ENCODE assay signal across 8 mouse cellular contexts in the genomic region with DNA sequence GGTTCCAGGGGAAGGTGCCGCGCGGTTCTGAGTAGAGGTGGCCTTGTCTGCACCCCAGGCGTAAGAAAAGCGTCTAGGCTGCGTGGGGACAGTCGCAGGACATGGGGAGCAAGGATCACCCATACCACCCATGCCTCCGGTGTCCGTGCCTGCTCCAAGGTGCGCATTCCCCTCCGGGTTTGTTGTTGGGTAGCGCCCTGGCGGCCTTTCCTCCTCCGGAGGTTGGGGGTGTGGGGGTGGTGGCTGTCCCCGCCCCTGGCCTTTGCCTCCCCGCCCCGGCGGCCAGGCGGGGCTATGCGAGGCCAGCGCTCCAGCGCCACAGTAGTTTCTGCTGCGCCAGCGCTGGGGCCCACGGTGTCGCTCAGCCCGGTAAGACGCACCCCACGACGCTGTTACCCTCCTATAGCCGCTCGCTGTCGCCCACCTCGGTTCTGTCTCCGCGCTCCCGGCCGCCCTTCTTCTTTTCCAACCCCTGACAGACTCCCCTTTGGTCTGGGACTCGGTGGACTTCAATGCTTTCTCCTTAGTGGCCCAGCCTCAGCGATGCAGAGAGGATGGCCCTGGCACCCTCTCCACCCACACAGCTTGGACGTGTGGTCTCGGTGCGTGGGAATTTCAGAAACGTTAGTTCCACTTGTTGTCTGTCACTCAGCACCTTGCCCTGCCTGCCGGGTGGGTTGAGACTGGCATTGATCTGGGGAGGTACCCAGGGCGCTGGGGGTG. TPM values are rescaled to one million over a fixed set of nuclear protein-coding genes. Genes with fewer than 3 reads are reported as not detected.
A peak's percentile ranks its signal among the peaks of the same experiment; 100 is the strongest.
DNase-seq lines count a peak whose midpoint lies in the region; ATAC-seq and TF ChIP-seq lines count a peak whose summit lies in the region.

A gene (plus strand): TSS at position 167 of the 723 bp plus-strand sequence.

- peak; percentile 30; the same call in 1 of the 2 replicates for ATAC-seq in forebrain, embryonic 12.5 days (ENCODE audit: low FRiP score)
- ATAC-seq in heart, postnatal 0 days (ENCODE audit: insufficient read depth, low read depth) = peak; percentile 93
- peak; percentile 92 for ATAC-seq in lung, embryonic 14.5 days (ENCODE audit: insufficient read depth)
- ATAC-seq in neural tube, embryonic 15.5 days (ENCODE audit: low FRiP score) = 0 out of 2 replicates have a peak, but pooled peaks have one; percentile 38

- no peak within 1 kb of the TSS for H3K27ac ChIP-seq in forebrain, embryonic 12.5 days
- no peak within 1 kb of the TSS for H3K27ac ChIP-seq in heart, postnatal 0 days (ENCODE audit: low read depth)
- no peak within 1 kb of the TSS for H3K27ac ChIP-seq in lung, embryonic 14.5 days (ENCODE audit: low read depth)
- H3K27ac ChIP-seq in neural tube, embryonic 15.5 days (replicated peaks) = no peak within 1 kb of the TSS

- H3K4me1 ChIP-seq in E14TG2a.4 (replicated peaks; ENCODE audit: low read depth, low read length) = peaks cover 3% of the 10 kb centered on the region
- H3K4me1 ChIP-seq in forebrain, embryonic 12.5 days = peaks cover 9% of the 10 kb centered on the region
- H3K4me1 ChIP-seq in heart, postnatal 0 days (ENCODE audit: control insufficient read depth, insufficient read depth) = no peaks in the 10 kb centered on the region
- no peaks in the 10 kb centered on the region for H3K4me1 ChIP-seq in lung, embryonic 14.5 days (ENCODE audit: insufficient read depth)
- H3K4me1 ChIP-seq in neural tube, embryonic 15.5 days = peaks cover 9% of the 10 kb centered on the region

- no peaks in the 10 kb centered on the region for H3K36me3 ChIP-seq in E14TG2a.4 (ENCODE audit: insufficient read depth, low read length)
- H3K36me3 ChIP-seq in forebrain, embryonic 12.5 days (replicated peaks) = no peaks in the 10 kb centered on the region
- no peaks in the 10 kb centered on the region for H3K36me3 ChIP-seq in heart, postnatal 0 days (replicated peaks; ENCODE audit: control insufficient read depth, insufficient read depth, low read length)
- H3K36me3 ChIP-seq in lung, embryonic 14.5 days (ENCODE audit: insufficient read depth) = no peaks in the 10 kb centered on the region
- H3K36me3 ChIP-seq in neural tube, embryonic 15.5 days = no peaks in the 10 kb centered on the region

- no peaks in the 10 kb centered on the region for H3K9me3 ChIP-seq in E14TG2a.4 (ENCODE audit: low read length)
- no peaks in the 10 kb centered on the region for H3K9me3 ChIP-seq in forebrain, embryonic 12.5 days
- H3K9me3 ChIP-seq in heart, postnatal 0 days (replicated peaks; ENCODE audit: control insufficient read depth, low read length) = no peaks in the 10 kb centered on the region
- H3K9me3 ChIP-seq in lung, embryonic 14.5 days (ENCODE audit: low read depth, low read length) = no peaks in the 10 kb centered on the region
- H3K9me3 ChIP-seq in neural tube, embryonic 15.5 days (replicated peaks) = no peaks in the 10 kb centered on the region

- no peak for TF ChIP-seq CTCF in E14TG2a.4 (conservative IDR thresholded peaks at IDR 0.05; ENCODE audit: low read length)
- TF ChIP-seq CTCF in heart, postnatal 0 days (IDR thresholded peaks at IDR 0.05; ENCODE audit: low read depth) = 0 out of 2 replicates have a peak, but pooled peaks have one; percentile 5
- TF ChIP-seq CTCF in lung, embryonic 14.5 days (IDR thresholded peaks at IDR 0.05; ENCODE audit: low read depth) = no peak

- peak; percentile 33 for DNase-seq in c-Kit-positive CD71-positive TER-119-negative erythroid progenitor cells, embryonic 14.5 days (ENCODE audit: low read depth)
- peak; percentile 65 for DNase-seq in heart, postnatal 0 days (ENCODE audit: low spot score)
- DNase-seq in kidney, postnatal 25 days = peak; percentile 83 to 93
- peak; percentile 69 for DNase-seq in lung, embryonic 14.5 days
- peak; percentile 46 to 49 for DNase-seq in thymus, adult 18-20 months

- peak within 1 kb of the TSS; percentile 85 for H3K4me2 ChIP-seq in forebrain, embryonic 12.5 days
- H3K4me2 ChIP-seq in heart, postnatal 0 days (ENCODE audit: low read depth, low read length) = peak within 1 kb of the TSS; percentile 95
- H3K4me2 ChIP-seq in lung, embryonic 14.5 days = peak within 1 kb of the TSS; percentile 83
- H3K4me2 ChIP-seq in neural tube, embryonic 15.5 days = peak within 1 kb of the TSS; percentile 78

- WGBS in forebrain, embryonic 12.5 days = under 1% methylated on average over 46 of the region's 46 CpGs
- WGBS in heart, postnatal 0 days = under 1% methylated on average over 46 of the region's 46 CpGs
- 1% methylated on average over 44 of the region's 46 CpGs for WGBS in lung, embryonic 14.5 days
- under 1% methylated on average over 44 of the region's 46 CpGs for WGBS in neural tube, embryonic 15.5 days

- H3K9ac ChIP-seq in forebrain, embryonic 12.5 days = peak within 1 kb of the TSS; percentile 59
- peak within 1 kb of the TSS; percentile 67 for H3K9ac ChIP-seq in heart, postnatal 0 days (replicated peaks; ENCODE audit: low read depth, low read length)
- peak within 1 kb of the TSS; percentile 60 for H3K9ac ChIP-seq in lung, embryonic 14.5 days
- H3K9ac ChIP-seq in neural tube, embryonic 15.5 days (replicated peaks) = peak within 1 kb of the TSS; percentile 27

- TF ChIP-seq EP300 in heart, postnatal 0 days (IDR thresholded peaks at IDR 0.05; ENCODE audit: low read depth) = no peak

- peaks cover 33% of the 10 kb centered on the region for H3K27me3 ChIP-seq in E14TG2a.4 (ENCODE audit: insufficient read depth, low read length)
- peaks cover 38% of the 10 kb centered on the region for H3K27me3 ChIP-seq in forebrain, embryonic 12.5 days
- no peaks in the 10 kb centered on the region for H3K27me3 ChIP-seq in heart, postnatal 0 days (ENCODE audit: control insufficient read depth, insufficient read depth, low read length)
- H3K27me3 ChIP-seq in lung, embryonic 14.5 days (ENCODE audit: insufficient read depth, low read length) = 0 out of 2 replicates have a peak, but pooled peaks cover 5% of the 10 kb centered on the region
- peaks cover 37% of the 10 kb centered on the region for H3K27me3 ChIP-seq in neural tube, embryonic 15.5 days (replicated peaks)

- peak within 1 kb of the TSS; percentile 74 for H3K4me3 ChIP-seq in E14TG2a.4 (replicated peaks; ENCODE audit: low read length)
- H3K4me3 ChIP-seq in forebrain, embryonic 12.5 days (replicated peaks) = peak within 1 kb of the TSS; percentile 47
- H3K4me3 ChIP-seq in heart, postnatal 0 days (ENCODE audit: low read depth, low read length) = peak within 1 kb of the TSS; percentile 60
- peak within 1 kb of the TSS; percentile 45 for H3K4me3 ChIP-seq in lung, embryonic 14.5 days (ENCODE audit: low read depth, low read length)
- H3K4me3 ChIP-seq in neural tube, embryonic 15.5 days (replicated peaks) = peak within 1 kb of the TSS; percentile 41

RNA-seq across cellular contexts. Expression of the gene that starts here (rescaled TPM):
- polyA plus RNA-seq in forebrain, embryonic 12.5 days (2016; fragmentation: Nextera tagmentation; extraction: Ambion mirVana) = 1.8 and 1.9 TPM in 2 replicates
- total RNA-seq in heart, postnatal 0 days (2014; rRNA removed; ENCODE audit: low replicate concordance) = 8.1 and 11.4 TPM in 2 replicates
- polyA plus RNA-seq in heart, postnatal 0 days (2015; fragmentation: Nextera tagmentation; extraction: Ambion mirVana) = 8.0 and 8.9 TPM in 2 replicates
- polyA plus RNA-seq in lung, embryonic 14.5 days (2014; fragmentation: Nextera tagmentation; extraction: Ambion mirVana) = 5.6 and 6.3 TPM in 2 replicates
- polyA plus RNA-seq in neural tube, embryonic 15.5 days (2015; fragmentation: Nextera tagmentation; extraction: Ambion mirVana) = 3.2 and 6.3 TPM in 2 replicates

Comparison
In these comparisons a context has a peak if more than half of its experiments do, and no peak if none do; other contexts are left out.
1. DNase-seq: peak in every context shown above with its lines; median percentile 88 in kidney, postnatal 25 days; 69 in lung, embryonic 14.5 days; 65 in heart, postnatal 0 days; 48 in thymus, adult 18-20 months; 33 in c-Kit-positive CD71-positive TER-119-negative erythroid progenitor cells, embryonic 14.5 days.
2. ATAC-seq: peak in every context shown above with its lines; median percentile 93 in heart, postnatal 0 days; 92 in lung, embryonic 14.5 days; 38 in neural tube, embryonic 15.5 days; 30 in forebrain, embryonic 12.5 days.